Mouse (Mus musculus): ENCODE results near the gene Flvcr1. TPM values are rescaled to one million over a fixed set of nuclear protein-coding genes. Genes with fewer than 3 reads are reported as not detected.

Gene Flvcr1
- polyA plus RNA-seq, 1 experiment, result 17.0 TPM

GRCm38 (mm10) chr1:190978001-190978400, 48.0 kb downstream of the Flvcr1 start:
- no peak overlapping the region for H3K27ac ChIP-seq (ENCODE audit: insufficient read depth, low read length)
- no peak for TF ChIP-seq CTCF (IDR thresholded peaks at IDR 0.05; ENCODE audit: extremely low read depth, insufficient read depth, low read length)
- TF ChIP-seq POLR2A (IDR thresholded peaks at IDR 0.05; ENCODE audit: extremely low read depth, insufficient read depth, low read length), result no peak
- no peaks in the 10 kb centered on the region for H3K4me1 ChIP-seq (ENCODE audit: control insufficient read depth, insufficient read depth, low read length)
- H3K4me3 ChIP-seq (ENCODE audit: insufficient read depth, low read length), result peak overlapping the region; percentile 40

GRCm38 (mm10) chr1:190976887-190977573, 48.9 kb downstream of the Flvcr1 start:
- TF ChIP-seq CTCF (IDR thresholded peaks at IDR 0.05; ENCODE audit: extremely low read depth, insufficient read depth, low read length) (no peak), POLR2A (IDR thresholded peaks at IDR 0.05; ENCODE audit: extremely low read depth, insufficient read depth, low read length) (no peak)
- H3K27ac ChIP-seq (ENCODE audit: insufficient read depth, low read length), result no peak overlapping the region
- H3K4me3 ChIP-seq (ENCODE audit: insufficient read depth, low read length), result no peak overlapping the region
- H3K4me1 ChIP-seq (ENCODE audit: control insufficient read depth, insufficient read depth, low read length), result no peaks in the 10 kb centered on the region

- Histone ChIP-seq H3K4me1 (ENCODE audit: control insufficient read depth, insufficient read depth, low read length) (peaks cover 6% of the 10 kb centered on the region), H3K27ac (ENCODE audit: insufficient read depth, low read length) (no peak overlapping the region), H3K4me3 (ENCODE audit: insufficient read depth, low read length) (no peak overlapping the region)
- TF ChIP-seq POLR2A (IDR thresholded peaks at IDR 0.05; ENCODE audit: extremely low read depth, insufficient read depth, low read length) (no peak), CTCF (IDR thresholded peaks at IDR 0.05; ENCODE audit: extremely low read depth, insufficient read depth, low read length) (no peak)
Observed at GRCm38 (mm10) chr1:190974833-190975232, 51.1 kb downstream of the Flvcr1 start.

DNA sequence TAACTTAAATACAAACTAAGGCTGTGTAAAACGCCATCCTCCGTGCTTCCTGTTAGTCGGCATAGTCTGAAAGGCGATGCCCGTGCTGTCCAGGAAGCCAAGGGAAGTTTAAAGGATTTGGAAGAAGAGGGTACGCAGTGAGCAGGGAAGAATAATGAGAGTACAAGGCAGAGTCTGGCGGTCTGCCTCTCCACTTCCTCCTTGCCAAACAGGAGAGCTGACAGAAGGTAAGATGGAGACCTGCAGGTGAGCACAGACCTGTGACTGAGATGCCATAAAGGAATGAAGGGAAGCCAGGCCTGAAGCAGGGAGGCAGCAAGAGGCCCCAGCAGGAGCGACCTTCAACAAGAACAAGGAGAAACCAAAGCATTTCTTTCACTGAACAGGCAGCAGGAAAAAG, 51.8 kb downstream of the Flvcr1 start:
- Histone ChIP-seq H3K27ac (ENCODE audit: insufficient read depth, low read length) (no peak overlapping the region), H3K4me3 (ENCODE audit: insufficient read depth, low read length) (no peak overlapping the region), H3K4me1 (ENCODE audit: control insufficient read depth, insufficient read depth, low read length) (peaks cover 6% of the 10 kb centered on the region)
- TF ChIP-seq CTCF (IDR thresholded peaks at IDR 0.05; ENCODE audit: extremely low read depth, insufficient read depth, low read length) (no peak), POLR2A (IDR thresholded peaks at IDR 0.05; ENCODE audit: extremely low read depth, insufficient read depth, low read length) (no peak)

GRCm38 (mm10) chr1:190972612-190973192, 53.3 kb downstream of the Flvcr1 start:
- Histone ChIP-seq H3K4me1 (ENCODE audit: control insufficient read depth, insufficient read depth, low read length) (peaks cover 6% of the 10 kb centered on the region), H3K4me3 (ENCODE audit: insufficient read depth, low read length) (no peak overlapping the region), H3K27ac (ENCODE audit: insufficient read depth, low read length) (no peak overlapping the region)
- TF ChIP-seq CTCF (IDR thresholded peaks at IDR 0.05; ENCODE audit: extremely low read depth, insufficient read depth, low read length), result no peak
- no peak for TF ChIP-seq POLR2A (IDR thresholded peaks at IDR 0.05; ENCODE audit: extremely low read depth, insufficient read depth, low read length)

DNA sequence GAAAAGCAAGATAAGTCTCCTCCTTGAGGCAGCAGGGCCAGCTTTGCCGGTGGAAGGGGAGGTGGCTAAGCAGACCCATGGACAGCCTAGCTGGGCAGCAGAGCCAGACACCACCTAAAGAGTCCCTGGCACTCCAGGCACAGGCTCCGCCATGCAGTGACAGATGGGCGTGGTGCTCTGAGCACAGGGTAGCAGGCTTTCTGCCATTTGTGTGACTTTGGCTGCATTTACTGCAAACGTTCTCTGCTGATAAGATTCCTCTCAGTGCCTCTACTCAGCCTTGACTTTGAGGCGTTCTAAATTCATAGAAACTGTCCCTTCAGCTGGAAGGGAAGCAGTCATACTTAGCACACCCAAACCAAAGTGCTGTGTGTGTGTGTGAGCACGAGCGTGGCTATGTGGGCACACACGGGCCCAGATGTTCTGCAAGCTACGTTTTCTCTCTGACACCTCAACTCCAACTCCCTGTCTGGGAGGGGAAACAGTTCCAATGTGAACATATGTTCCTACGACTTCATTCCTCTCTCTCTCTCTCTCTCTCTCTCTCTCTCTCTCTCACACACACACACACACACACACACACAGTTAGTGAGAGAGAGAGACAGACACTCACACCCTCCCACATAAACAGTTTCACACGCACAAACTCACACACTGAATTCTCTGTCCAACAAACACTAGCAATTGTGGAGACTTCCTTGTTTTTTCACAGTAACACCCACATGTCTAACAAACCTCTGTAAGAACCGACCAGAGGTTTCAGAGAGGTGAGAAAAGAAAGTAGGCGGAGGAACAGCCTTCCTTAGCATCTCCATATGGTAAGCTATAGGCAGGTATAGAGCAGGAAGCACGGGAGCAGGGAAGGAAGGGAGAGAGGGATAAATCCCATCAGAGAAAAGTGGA, 54.0 kb downstream of the Flvcr1 start:
- TF ChIP-seq POLR2A (IDR thresholded peaks at IDR 0.05; ENCODE audit: extremely low read depth, insufficient read depth, low read length) (no peak), CTCF (IDR thresholded peaks at IDR 0.05; ENCODE audit: extremely low read depth, insufficient read depth, low read length) (no peak)
- Histone ChIP-seq H3K4me3 (ENCODE audit: insufficient read depth, low read length) (no peak overlapping the region), H3K27ac (ENCODE audit: insufficient read depth, low read length) (no peak overlapping the region), H3K4me1 (ENCODE audit: control insufficient read depth, insufficient read depth, low read length) (peaks cover 6% of the 10 kb centered on the region)

DNA sequence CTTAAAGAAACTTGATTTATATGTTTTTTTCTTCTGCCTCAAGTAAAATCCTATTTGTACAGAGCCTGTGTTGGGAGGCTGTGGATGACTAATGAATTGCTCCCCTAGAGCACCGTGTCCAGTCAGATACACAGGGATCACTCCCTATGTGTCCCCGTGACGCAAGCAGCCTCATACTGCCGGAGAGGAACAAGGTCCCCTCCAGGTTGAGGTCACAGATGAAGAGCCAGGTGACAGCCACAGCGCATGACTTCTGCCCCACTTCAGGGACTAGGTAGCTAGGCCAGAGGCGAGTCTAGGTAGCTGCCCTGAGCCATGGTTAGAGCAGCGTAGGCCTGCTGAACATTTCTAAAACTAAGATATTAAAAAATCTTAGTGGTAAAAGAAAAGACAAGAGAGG, 57.9 kb downstream of the Flvcr1 start:
- peaks cover 6% of the 10 kb centered on the region for H3K4me1 ChIP-seq (ENCODE audit: control insufficient read depth, insufficient read depth, low read length)
- TF ChIP-seq CTCF (IDR thresholded peaks at IDR 0.05; ENCODE audit: extremely low read depth, insufficient read depth, low read length) (no peak), POLR2A (IDR thresholded peaks at IDR 0.05; ENCODE audit: extremely low read depth, insufficient read depth, low read length) (no peak)
- no peak overlapping the region for H3K4me3 ChIP-seq (ENCODE audit: insufficient read depth, low read length)
- H3K27ac ChIP-seq (ENCODE audit: insufficient read depth, low read length), result no peak overlapping the region

DNA sequence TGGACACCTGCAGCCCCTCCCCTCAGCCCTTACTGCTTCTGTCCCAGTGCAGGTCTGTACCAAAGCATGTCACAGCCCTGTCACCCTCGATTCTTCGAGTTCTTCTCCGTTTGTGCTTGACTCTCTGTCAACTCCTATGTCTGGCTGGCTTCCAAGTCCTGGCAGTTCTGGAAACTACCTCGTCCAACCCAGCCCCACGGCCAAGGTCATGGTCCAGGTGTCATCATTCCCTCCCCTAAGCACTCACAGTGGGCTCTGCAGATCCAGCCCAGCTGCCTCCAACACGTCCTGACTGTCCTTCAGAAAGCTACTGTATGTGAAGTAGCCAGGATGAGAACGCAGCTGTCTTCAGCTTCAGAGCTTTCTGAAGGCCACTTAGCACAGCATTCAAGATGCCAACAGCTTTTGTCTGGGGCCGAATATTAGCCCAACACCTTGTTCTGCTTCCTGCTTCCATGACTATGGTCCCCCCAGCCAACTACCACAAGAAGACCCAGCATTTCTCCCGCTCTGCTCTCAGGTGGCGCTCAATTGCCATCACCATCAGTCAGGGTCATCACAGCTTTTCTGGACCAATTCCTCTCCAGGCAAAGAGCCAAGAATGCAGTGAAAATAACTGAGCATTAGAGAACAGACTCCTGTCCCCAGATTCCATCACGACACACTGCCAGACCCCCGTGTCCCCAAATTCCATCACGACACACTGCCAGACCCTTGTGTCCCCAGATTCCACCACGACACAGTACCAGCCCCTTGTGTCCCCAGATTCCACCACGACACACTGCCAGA, 60.8 kb downstream of the Flvcr1 start:
- TF ChIP-seq POLR2A (IDR thresholded peaks at IDR 0.05; ENCODE audit: extremely low read depth, insufficient read depth, low read length) (no peak), CTCF (IDR thresholded peaks at IDR 0.05; ENCODE audit: extremely low read depth, insufficient read depth, low read length) (no peak)
- no peak overlapping the region for H3K4me3 ChIP-seq (ENCODE audit: insufficient read depth, low read length)
- no peaks in the 10 kb centered on the region for H3K4me1 ChIP-seq (ENCODE audit: control insufficient read depth, insufficient read depth, low read length)

DNA sequence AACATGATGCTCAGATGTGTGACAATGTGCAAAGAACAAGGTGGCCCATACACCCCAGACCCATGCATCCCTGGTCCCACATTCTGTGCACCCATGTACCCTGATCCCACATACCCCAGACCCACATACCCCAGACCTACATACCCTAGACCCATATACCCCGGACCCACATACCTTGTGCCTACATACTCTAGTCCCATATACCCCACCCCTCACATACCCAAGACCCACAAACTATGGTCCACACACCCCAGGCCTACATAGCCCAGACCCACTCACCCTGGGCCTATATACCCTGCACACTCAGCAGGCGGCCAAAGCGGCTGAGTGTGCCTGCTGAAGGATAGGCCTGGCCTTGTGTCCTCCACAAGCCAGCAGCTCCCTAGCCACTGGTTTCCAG, 63.2 kb downstream of the Flvcr1 start:
- no peaks in the 10 kb centered on the region for H3K4me1 ChIP-seq (ENCODE audit: control insufficient read depth, insufficient read depth, low read length)
- H3K27ac ChIP-seq (ENCODE audit: insufficient read depth, low read length), result no peak overlapping the region
- H3K4me3 ChIP-seq (ENCODE audit: insufficient read depth, low read length), result no peak overlapping the region
- TF ChIP-seq CTCF (IDR thresholded peaks at IDR 0.05; ENCODE audit: extremely low read depth, insufficient read depth, low read length) (no peak), POLR2A (IDR thresholded peaks at IDR 0.05; ENCODE audit: extremely low read depth, insufficient read depth, low read length) (no peak)

More for the DNA sequence above, 60.8 kb downstream of the Flvcr1 start:
- no peak overlapping the region for H3K27ac ChIP-seq (ENCODE audit: insufficient read depth, low read length)
